Mouse (Mus musculus) heart, adult 18-20 months (tissue): ENCODE measurements at regions not wholly inside any gene's neighbourhood (a gene's known extent, or its start where the extent isn't known, plus 50 kb on each side); places are given as distances from the start of the nearest gene placed in this dataset.

ENCODE experiments used
- DNase-seq, 2 experiments: peaks; one replicate each; pipeline ENCODE4 v3.0.0; 2021 to 2022; ENCODE audit warnings: mixed read lengths in 1 of 2

DNA sequence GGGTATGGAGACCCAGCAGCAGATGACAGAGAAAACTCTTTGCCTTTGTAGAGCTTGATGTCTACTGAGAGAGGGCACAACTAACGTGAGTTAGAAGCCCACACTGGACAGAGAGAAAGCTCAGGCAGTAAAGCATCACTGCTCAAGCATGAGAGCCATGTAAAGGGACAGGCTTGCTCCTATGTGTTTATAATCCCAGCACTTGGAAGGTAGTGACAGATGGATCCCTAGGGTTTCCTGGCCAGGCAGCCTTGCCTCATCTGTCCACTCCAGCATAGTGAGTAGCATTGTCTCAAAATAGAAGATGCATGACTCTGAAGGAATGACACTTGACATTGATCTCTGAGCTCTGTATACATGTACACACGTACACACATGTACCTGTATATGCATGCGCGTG, 55.9 kb upstream of the Cnksr3 start:
- no peak for DNase-seq

DNA sequence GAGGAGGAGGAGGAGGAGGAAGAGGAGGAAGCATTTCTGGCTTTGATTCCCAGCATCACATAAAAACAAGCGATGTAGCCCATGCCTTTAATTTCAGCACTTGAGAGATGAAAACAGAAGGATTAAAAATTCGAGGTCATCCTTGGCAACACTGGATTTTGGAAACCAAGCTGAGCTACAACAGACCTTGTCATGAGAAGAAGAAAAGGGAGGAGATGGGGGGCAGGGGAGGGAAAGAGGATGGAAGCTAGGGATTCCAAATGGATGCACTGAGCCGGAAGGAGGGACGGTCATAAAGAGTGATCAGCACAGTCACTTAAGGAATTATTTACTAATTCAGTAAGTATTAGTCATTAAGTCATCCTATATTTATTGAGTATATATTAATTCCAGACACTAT, 55.1 kb upstream of the Cnksr3 start:
- DNase-seq, result no peak

DNA sequence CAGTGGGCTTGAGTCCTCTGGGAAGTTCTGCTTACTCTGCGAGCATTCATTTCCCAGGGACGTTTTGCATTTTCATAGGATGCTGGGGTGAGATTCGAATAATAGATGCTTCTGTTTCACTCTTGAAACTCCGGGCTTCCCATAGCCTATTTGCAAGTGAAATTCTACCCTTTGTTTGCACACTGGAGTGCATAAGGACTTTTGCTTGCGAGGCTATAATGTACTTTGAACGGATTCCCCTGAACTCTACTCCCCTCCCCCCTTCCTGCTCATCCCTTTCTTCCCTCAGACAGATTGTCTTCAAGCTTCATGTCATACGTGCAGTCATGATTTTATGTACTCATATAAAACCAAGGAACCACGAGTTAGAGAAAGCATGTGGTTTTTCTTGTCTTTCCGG, 53.4 kb upstream of the Cnksr3 start:
- DNase-seq, result no peak

DNA sequence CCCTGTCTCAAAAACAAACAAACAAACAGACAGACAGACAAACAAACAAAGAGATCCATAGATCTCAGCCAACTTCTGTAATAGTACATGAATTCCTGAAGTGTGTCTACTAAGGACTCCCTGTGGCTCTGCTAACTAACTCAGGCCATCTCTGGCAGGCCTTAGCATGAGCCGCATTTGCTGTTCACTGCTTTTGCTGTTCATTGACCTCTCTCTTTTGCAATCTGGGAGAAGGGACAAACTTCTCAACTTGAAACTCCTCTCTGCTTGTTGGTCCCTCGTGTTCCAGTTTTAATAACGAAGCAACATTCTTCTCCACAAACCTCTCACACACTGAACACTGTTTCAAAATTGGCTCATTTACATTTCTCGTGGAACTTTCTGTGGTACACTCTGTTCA, 52.7 kb upstream of the Cnksr3 start:
- no peak for DNase-seq
